Mouse (Mus musculus): ENCODE data around the gene Arcn1. TPM values are rescaled to one million over a fixed set of nuclear protein-coding genes. Genes with fewer than 3 reads are reported as not detected.

Gene Arcn1
- polyA plus RNA-seq, 1 experiment from 2014 or later, result 198 TPM

- H3K27ac ChIP-seq (ENCODE audit: low read depth, low read length), result no peak overlapping the region
- no peak overlapping the region for H3K9ac ChIP-seq (ENCODE audit: low read depth, low read length)
- 69% methylated on average over 17 of the region's 17 CpGs for WGBS
- peaks cover 10% of the 10 kb centered on the region for H3K4me1 ChIP-seq (replicated peaks; ENCODE audit: control insufficient read depth, insufficient read depth, low read length)
- DNase-seq (ENCODE audit: low spot score), result no peak
- H3K27me3 ChIP-seq (ENCODE audit: control insufficient read depth, insufficient read depth, low read length), result 0 out of 2 replicates have a peak, but pooled peaks cover 2% of the 10 kb centered on the region
- H3K4me3 ChIP-seq (ENCODE audit: low read depth, low read length), result no peak overlapping the region
- H3K36me3 ChIP-seq (ENCODE audit: control insufficient read depth, insufficient read depth, low read length), result peaks cover 9% of the 10 kb centered on the region; the same call in 1 of the 2 replicates
- H3K4me2 ChIP-seq (replicated peaks; ENCODE audit: low read depth, low read length), result no peak overlapping the region
- no peak for ATAC-seq (ENCODE audit: low FRiP score)
- no peaks in the 10 kb centered on the region for H3K9me3 ChIP-seq (ENCODE audit: control insufficient read depth, low read length)
Measured at GRCm38 (mm10) chr9:44711602-44712001, 56.0 kb downstream of the Arcn1 start.

- DNase-seq (ENCODE audit: low spot score), result no peak
- Histone ChIP-seq H3K9ac (ENCODE audit: low read depth, low read length) (no peak overlapping the region), H3K4me2 (replicated peaks; ENCODE audit: low read depth, low read length) (no peak overlapping the region), H3K27me3 (ENCODE audit: control insufficient read depth, insufficient read depth, low read length) (0 out of 2 replicates have a peak, but pooled peaks cover 2% of the 10 kb centered on the region), H3K9me3 (ENCODE audit: control insufficient read depth, low read length) (no peaks in the 10 kb centered on the region), H3K27ac (ENCODE audit: low read depth, low read length) (no peak overlapping the region), H3K4me3 (ENCODE audit: low read depth, low read length) (no peak overlapping the region), H3K36me3 (ENCODE audit: control insufficient read depth, insufficient read depth, low read length) (peaks cover 8% of the 10 kb centered on the region; the same call in 1 of the 2 replicates), H3K4me1 (replicated peaks; ENCODE audit: control insufficient read depth, insufficient read depth, low read length) (peaks cover 10% of the 10 kb centered on the region)
- WGBS, result 87% methylated on average over 5 of the region's 5 CpGs
- ATAC-seq (ENCODE audit: low FRiP score), result no peak
Measured at GRCm38 (mm10) chr9:44710213-44710612, 57.4 kb downstream of the Arcn1 start.

GRCm38 (mm10) chr9:44709600-44709999, 58.0 kb downstream of the Arcn1 start:
- Histone ChIP-seq H3K9me3 (ENCODE audit: control insufficient read depth, low read length) (no peaks in the 10 kb centered on the region), H3K4me3 (ENCODE audit: low read depth, low read length) (no peak overlapping the region), H3K27ac (ENCODE audit: low read depth, low read length) (no peak overlapping the region), H3K9ac (ENCODE audit: low read depth, low read length) (no peak overlapping the region), H3K27me3 (ENCODE audit: control insufficient read depth, insufficient read depth, low read length) (0 out of 2 replicates have a peak, but pooled peaks cover 2% of the 10 kb centered on the region), H3K36me3 (ENCODE audit: control insufficient read depth, insufficient read depth, low read length) (peaks cover 4% of the 10 kb centered on the region; the same call in 1 of the 2 replicates), H3K4me2 (replicated peaks; ENCODE audit: low read depth, low read length) (no peak overlapping the region), H3K4me1 (replicated peaks; ENCODE audit: control insufficient read depth, insufficient read depth, low read length) (peaks cover 10% of the 10 kb centered on the region)
- DNase-seq (ENCODE audit: low spot score) (peak; percentile 63), ATAC-seq (ENCODE audit: low FRiP score) (no peak)
- WGBS, result 54% methylated on average over 2 of the region's 2 CpGs

GRCm38 (mm10) chr9:44708925-44709324, 58.7 kb downstream of the Arcn1 start:
- WGBS, result 27% methylated on average over 6 of the region's 6 CpGs
- Histone ChIP-seq H3K4me2 (replicated peaks; ENCODE audit: low read depth, low read length) (peak overlapping the region; percentile 41), H3K27ac (ENCODE audit: low read depth, low read length) (no peak overlapping the region), H3K36me3 (ENCODE audit: control insufficient read depth, insufficient read depth, low read length) (peaks cover 4% of the 10 kb centered on the region; the same call in 1 of the 2 replicates), H3K9ac (ENCODE audit: low read depth, low read length) (no peak overlapping the region), H3K9me3 (ENCODE audit: control insufficient read depth, low read length) (no peaks in the 10 kb centered on the region), H3K4me1 (replicated peaks; ENCODE audit: control insufficient read depth, insufficient read depth, low read length) (peaks cover 10% of the 10 kb centered on the region), H3K27me3 (ENCODE audit: control insufficient read depth, insufficient read depth, low read length) (0 out of 2 replicates have a peak, but pooled peaks cover 2% of the 10 kb centered on the region), H3K4me3 (ENCODE audit: low read depth, low read length) (0 out of 2 replicates have a peak overlapping the region, but pooled peaks have one; percentile 17)
- ATAC-seq (ENCODE audit: low FRiP score) (peak; percentile 68), DNase-seq (ENCODE audit: low spot score) (peak; percentile 35)

GRCm38 (mm10) chr9:44708429-44708765, 59.2 kb downstream of the Arcn1 start:
- Histone ChIP-seq H3K9me3 (ENCODE audit: control insufficient read depth, low read length) (no peaks in the 10 kb centered on the region), H3K36me3 (ENCODE audit: control insufficient read depth, insufficient read depth, low read length) (peaks cover 4% of the 10 kb centered on the region; the same call in 1 of the 2 replicates), H3K4me3 (ENCODE audit: low read depth, low read length) (peak overlapping the region; percentile 17; the same call in 1 of the 2 replicates), H3K4me1 (replicated peaks; ENCODE audit: control insufficient read depth, insufficient read depth, low read length) (peaks cover 10% of the 10 kb centered on the region), H3K4me2 (replicated peaks; ENCODE audit: low read depth, low read length) (peak overlapping the region; percentile 41), H3K27ac (ENCODE audit: low read depth, low read length) (no peak overlapping the region), H3K27me3 (ENCODE audit: control insufficient read depth, insufficient read depth, low read length) (0 out of 2 replicates have a peak, but pooled peaks cover 2% of the 10 kb centered on the region), H3K9ac (ENCODE audit: low read depth, low read length) (peak overlapping the region; percentile 35; the same call in 1 of the 2 replicates)
- 3% methylated on average over 23 of the region's 24 CpGs for WGBS
- ATAC-seq (ENCODE audit: low FRiP score) (peak; percentile 54), DNase-seq (ENCODE audit: low spot score) (peak; percentile 65)

- WGBS, result 20% methylated on average over 28 of the region's 28 CpGs
Measured at GRCm38 (mm10) chr9:44707749-44708428, 59.8 kb downstream of the Arcn1 start.

GRCm38 (mm10) chr9:44699730-44700129, 67.9 kb downstream of the Arcn1 start:
- Histone ChIP-seq H3K27ac (ENCODE audit: low read depth, low read length) (no peak overlapping the region), H3K9ac (ENCODE audit: low read depth, low read length) (no peak overlapping the region), H3K27me3 (ENCODE audit: control insufficient read depth, insufficient read depth, low read length) (no peaks in the 10 kb centered on the region), H3K4me2 (replicated peaks; ENCODE audit: low read depth, low read length) (no peak overlapping the region), H3K9me3 (ENCODE audit: control insufficient read depth, low read length) (no peaks in the 10 kb centered on the region), H3K4me1 (replicated peaks; ENCODE audit: control insufficient read depth, insufficient read depth, low read length) (no peaks in the 10 kb centered on the region), H3K36me3 (ENCODE audit: control insufficient read depth, insufficient read depth, low read length) (0 out of 2 replicates have a peak, but pooled peaks cover 10% of the 10 kb centered on the region), H3K4me3 (ENCODE audit: low read depth, low read length) (no peak overlapping the region)
- no peak for ATAC-seq (ENCODE audit: low FRiP score)
- WGBS, result 87% methylated on average over 5 of the region's 5 CpGs
- DNase-seq (ENCODE audit: low spot score), result no peak

More at GRCm38 (mm10) chr9:44707749-44708428, 59.8 kb downstream of the Arcn1 start:
- DNase-seq (ENCODE audit: low spot score) (peak; percentile 31), ATAC-seq (ENCODE audit: low FRiP score) (peak; percentile 38; the same call in 1 of the 2 replicates)
- Histone ChIP-seq H3K27ac (ENCODE audit: low read depth, low read length) (no peak overlapping the region), H3K4me3 (ENCODE audit: low read depth, low read length) (peak overlapping the region; percentile 17; the same call in 1 of the 2 replicates), H3K9me3 (ENCODE audit: control insufficient read depth, low read length) (no peaks in the 10 kb centered on the region), H3K4me1 (replicated peaks; ENCODE audit: control insufficient read depth, insufficient read depth, low read length) (peaks cover 10% of the 10 kb centered on the region), H3K9ac (ENCODE audit: low read depth, low read length) (peak overlapping the region; percentile 35; the same call in 1 of the 2 replicates), H3K36me3 (ENCODE audit: control insufficient read depth, insufficient read depth, low read length) (peaks cover 4% of the 10 kb centered on the region; the same call in 1 of the 2 replicates), H3K27me3 (ENCODE audit: control insufficient read depth, insufficient read depth, low read length) (0 out of 2 replicates have a peak, but pooled peaks cover 2% of the 10 kb centered on the region), H3K4me2 (replicated peaks; ENCODE audit: low read depth, low read length) (peak overlapping the region; percentile 41)

- 0 out of 2 replicates have a peak, but pooled peaks cover 12% of the 10 kb centered on the region for H3K36me3 ChIP-seq (ENCODE audit: control insufficient read depth, insufficient read depth, low read length)
- DNase-seq (ENCODE audit: low spot score) (no peak), ATAC-seq (ENCODE audit: low FRiP score) (no peak)
- no peaks in the 10 kb centered on the region for H3K9me3 ChIP-seq (ENCODE audit: control insufficient read depth, low read length)
- H3K4me2 ChIP-seq (replicated peaks; ENCODE audit: low read depth, low read length), result no peak overlapping the region
- WGBS, result 90% methylated on average over 10 of the region's 10 CpGs
- H3K4me1 ChIP-seq (replicated peaks; ENCODE audit: control insufficient read depth, insufficient read depth, low read length), result no peaks in the 10 kb centered on the region
- no peak overlapping the region for H3K27ac ChIP-seq (ENCODE audit: low read depth, low read length)
- H3K9ac ChIP-seq (ENCODE audit: low read depth, low read length), result no peak overlapping the region
- H3K4me3 ChIP-seq (ENCODE audit: low read depth, low read length), result no peak overlapping the region
- H3K27me3 ChIP-seq (ENCODE audit: control insufficient read depth, insufficient read depth, low read length), result no peaks in the 10 kb centered on the region
Measured at GRCm38 (mm10) chr9:44699196-44699595, 68.4 kb downstream of the Arcn1 start.
